20 mouse cellular contexts compared by ENCODE assay signal in genomic region chr7:96922927-96923326, GRCm38 (mm10). TPM values are rescaled to one million over a fixed set of nuclear protein-coding genes. Genes with fewer than 3 reads are reported as not detected.
A peak's percentile ranks its signal among the peaks of the same experiment; 100 is the strongest.
DNase-seq lines count a peak whose midpoint lies in the region; ATAC-seq and TF ChIP-seq lines count a peak whose summit lies in the region.
"Had no signal": no experiment of that assay in that cellular context is flagged by ENCODE, and none has a peak within 500 bp of the region (broad histone marks: within the 10 kb centered on the region; RNA-seq: fewer than 3 reads in every experiment).

No protein-coding gene starts in this region.

- no peak overlapping the region for H3K9ac ChIP-seq in forebrain, postnatal 0 days
- H3K9ac ChIP-seq in kidney, embryonic 16.5 days (replicated peaks; ENCODE audit: low read length): no peak overlapping the region
- H3K9ac ChIP-seq in midbrain, postnatal 0 days (replicated peaks; ENCODE audit: low read length, poor library complexity, severe bottlenecking): no peak overlapping the region
- H3K9ac ChIP-seq in stomach, postnatal 0 days (ENCODE audit: low read length): no peak overlapping the region
- H3K9ac ChIP-seq: forebrain, embryonic 12.5 days; liver, embryonic 15.5 days; neural tube, embryonic 12.5 days had no signal

- 91% methylated on average over 2 of the region's 2 CpGs for WGBS in forebrain, embryonic 10.5 days
- WGBS in forebrain, postnatal 0 days: 92% methylated on average over 2 of the region's 2 CpGs
- 80% methylated on average over 2 of the region's 2 CpGs for whole genome bisulfite sequencing in kidney, embryonic 16.5 days
- 95% methylated on average over 2 of the region's 2 CpGs for WGBS in midbrain, embryonic 10.5 days
- WGBS in midbrain, postnatal 0 days: 95% methylated on average over 2 of the region's 2 CpGs
- 88% methylated on average over 2 of the region's 2 CpGs for WGBS in stomach, postnatal 0 days

- no peak for TF ChIP-seq CTCF in forebrain, postnatal 0 days (IDR thresholded peaks at IDR 0.05; ENCODE audit: low read depth)
- TF ChIP-seq CTCF in midbrain, postnatal 0 days (IDR thresholded peaks at IDR 0.05): no peak
- TF ChIP-seq CTCF in stomach, postnatal 0 days (IDR thresholded peaks at IDR 0.05; ENCODE audit: low read depth): no peak

- H3K4me2 ChIP-seq in forebrain, postnatal 0 days (ENCODE audit: low read depth): no peak overlapping the region
- H3K4me2 ChIP-seq in kidney, embryonic 16.5 days (replicated peaks; ENCODE audit: low read depth, low read length): no peak overlapping the region
- H3K4me2 ChIP-seq in midbrain, postnatal 0 days (ENCODE audit: low read depth, low read length, poor library complexity, severe bottlenecking): no peak overlapping the region
- no peak overlapping the region for H3K4me2 ChIP-seq in stomach, postnatal 0 days (replicated peaks; ENCODE audit: low read depth)
- H3K4me2 ChIP-seq: forebrain, embryonic 12.5 days; liver, embryonic 15.5 days; neural tube, embryonic 12.5 days had no signal

- intact Hi-C loops in left cerebral cortex, postnatal 4 days (cut with DNase I): no loop called here

- no peaks in the 10 kb centered on the region for H3K9me3 ChIP-seq in forebrain, embryonic 10.5 days
- H3K9me3 ChIP-seq in forebrain, postnatal 0 days (ENCODE audit: low read length): no peaks in the 10 kb centered on the region
- no peaks in the 10 kb centered on the region for H3K9me3 ChIP-seq in kidney, embryonic 16.5 days (ENCODE audit: low read length)
- H3K9me3 ChIP-seq in midbrain, embryonic 10.5 days (replicated peaks): no peaks in the 10 kb centered on the region
- no peaks in the 10 kb centered on the region for H3K9me3 ChIP-seq in midbrain, postnatal 0 days (ENCODE audit: low read length)
- no peaks in the 10 kb centered on the region for H3K9me3 ChIP-seq in stomach, postnatal 0 days (ENCODE audit: control insufficient read depth, low read length)
- H3K9me3 ChIP-seq: forebrain, embryonic 12.5 days; heart, embryonic 10.5 days; liver, embryonic 15.5 days; neural tube, embryonic 12.5 days had no signal

- H3K36me3 ChIP-seq in forebrain, embryonic 10.5 days (replicated peaks): no peaks in the 10 kb centered on the region
- H3K36me3 ChIP-seq in forebrain, postnatal 0 days (ENCODE audit: insufficient read depth): no peaks in the 10 kb centered on the region
- no peaks in the 10 kb centered on the region for H3K36me3 ChIP-seq in kidney, embryonic 16.5 days (ENCODE audit: insufficient read depth, low read length)
- no peaks in the 10 kb centered on the region for H3K36me3 ChIP-seq in midbrain, embryonic 10.5 days
- H3K36me3 ChIP-seq in midbrain, postnatal 0 days (ENCODE audit: insufficient read depth, low read length): no peaks in the 10 kb centered on the region
- no peaks in the 10 kb centered on the region for H3K36me3 ChIP-seq in stomach, postnatal 0 days (ENCODE audit: control insufficient read depth, insufficient read depth, low read length)
- H3K36me3 ChIP-seq: forebrain, embryonic 12.5 days; heart, embryonic 10.5 days; liver, embryonic 15.5 days; neural tube, embryonic 12.5 days had no signal

- peaks cover 10% of the 10 kb centered on the region; the same call in 1 of the 2 replicates for H3K4me1 ChIP-seq in forebrain, embryonic 10.5 days
- H3K4me1 ChIP-seq in forebrain, postnatal 0 days (ENCODE audit: insufficient read depth): no peaks in the 10 kb centered on the region
- H3K4me1 ChIP-seq in kidney, embryonic 16.5 days (ENCODE audit: insufficient read depth, low read length): no peaks in the 10 kb centered on the region
- H3K4me1 ChIP-seq in midbrain, embryonic 10.5 days: peaks cover 17% of the 10 kb centered on the region
- no peaks in the 10 kb centered on the region; the same call in 1 of the 2 replicates for H3K4me1 ChIP-seq in midbrain, postnatal 0 days (ENCODE audit: insufficient read depth, low read length)
- no peaks in the 10 kb centered on the region for H3K4me1 ChIP-seq in stomach, postnatal 0 days (replicated peaks; ENCODE audit: control insufficient read depth, insufficient read depth)
- H3K4me1 ChIP-seq: heart, embryonic 10.5 days; liver, embryonic 15.5 days; neural tube, embryonic 12.5 days had no signal

- H3K4me3 ChIP-seq in forebrain, embryonic 10.5 days: no peak overlapping the region
- no peak overlapping the region for H3K4me3 ChIP-seq in forebrain, postnatal 0 days (ENCODE audit: low read depth, low read length)
- H3K4me3 ChIP-seq in kidney, embryonic 16.5 days (ENCODE audit: low read length): no peak overlapping the region
- H3K4me3 ChIP-seq in midbrain, embryonic 10.5 days: no peak overlapping the region
- H3K4me3 ChIP-seq in midbrain, postnatal 0 days (ENCODE audit: low read depth, low read length): no peak overlapping the region
- no peak overlapping the region for H3K4me3 ChIP-seq in stomach, postnatal 0 days (ENCODE audit: low read depth, low read length)
- H3K4me3 ChIP-seq: forebrain, embryonic 12.5 days; heart, embryonic 10.5 days; liver, embryonic 15.5 days; neural tube, embryonic 12.5 days had no signal

- H3K27ac ChIP-seq in forebrain, embryonic 10.5 days: peak overlapping the region; percentile 46; the same call in 1 of the 2 replicates
- H3K27ac ChIP-seq in forebrain, postnatal 0 days (ENCODE audit: low read depth, low read length): no peak overlapping the region
- no peak overlapping the region for H3K27ac ChIP-seq in kidney, embryonic 16.5 days (ENCODE audit: low read length)
- H3K27ac ChIP-seq in midbrain, embryonic 10.5 days (replicated peaks): 0 out of 2 replicates have a peak overlapping the region, but pooled peaks have one; percentile 10
- H3K27ac ChIP-seq in midbrain, postnatal 0 days (ENCODE audit: low read depth, low read length): no peak overlapping the region
- H3K27ac ChIP-seq in stomach, postnatal 0 days (replicated peaks): no peak overlapping the region
- H3K27ac ChIP-seq: forebrain, embryonic 12.5 days; heart, embryonic 10.5 days; liver, embryonic 15.5 days; neural tube, embryonic 12.5 days had no signal

- no peak for ATAC-seq in forebrain, postnatal 0 days
- ATAC-seq in kidney, embryonic 16.5 days (ENCODE audit: low FRiP score, low TSS enrichment): peak; percentile 39; the same call in 1 of the 2 replicates
- no peak for ATAC-seq in midbrain, postnatal 0 days (ENCODE audit: low FRiP score)
- ATAC-seq in stomach, postnatal 0 days (ENCODE audit: low FRiP score, low TSS enrichment): 0 out of 2 replicates have a peak, but pooled peaks have one; percentile 21

- no peaks in the 10 kb centered on the region; the same call in 1 of the 2 replicates for H3K27me3 ChIP-seq in forebrain, embryonic 10.5 days (ENCODE audit: poor library complexity, severe bottlenecking)
- H3K27me3 ChIP-seq in forebrain, postnatal 0 days (ENCODE audit: insufficient read depth, low read length): no peaks in the 10 kb centered on the region
- no peaks in the 10 kb centered on the region for H3K27me3 ChIP-seq in kidney, embryonic 16.5 days (ENCODE audit: insufficient read depth, low read length)
- H3K27me3 ChIP-seq in midbrain, embryonic 10.5 days (ENCODE audit: low read depth, poor library complexity, severe bottlenecking): peaks cover under 1% of the 10 kb centered on the region; the same call in 1 of the 2 replicates
- no peaks in the 10 kb centered on the region for H3K27me3 ChIP-seq in midbrain, postnatal 0 days (ENCODE audit: insufficient read depth, low read length)
- no peaks in the 10 kb centered on the region for H3K27me3 ChIP-seq in stomach, postnatal 0 days (ENCODE audit: control insufficient read depth, insufficient read depth, low read length)
- H3K27me3 ChIP-seq: liver, embryonic 15.5 days; neural tube, embryonic 12.5 days had no signal

- DNase-seq in forebrain, embryonic 10.5 days (ENCODE audit: extremely low spot score, low spot score): no peak
- DNase-seq in forebrain, postnatal 0 days: no peak
- no peak for DNase-seq in kidney, postnatal 25 days
- no peak for DNase-seq in midbrain, embryonic 10.5 days (ENCODE audit: low spot score)
- DNase-seq in midbrain, postnatal 0 days (ENCODE audit: low spot score): no peak
- no peak for DNase-seq in stomach, postnatal 0 days (ENCODE audit: low spot score)
- DNase-seq in left cerebral cortex, postnatal 4 days: no peak
- DNase-seq: adrenal gland, postnatal 10 days; cerebellum, adult 18-20 months; cerebellum, postnatal 36 days; embryo, embryonic 11 days; kidney, adult 2 months; kidney, postnatal 10 days; lung, postnatal 10 days; right cerebral cortex, postnatal 14 days had no signal

- no peak for TF ChIP-seq EP300 in stomach, postnatal 0 days (optimal IDR thresholded peaks at IDR 0.05)

RNA-seq across cellular contexts. Expression of gene Nars2, which starts 28.4 kb away (rescaled TPM):
- polyA plus RNA-seq in forebrain, embryonic 10.5 days (2016; fragmentation: Nextera tagmentation; extraction: Ambion mirVana): 28.0 and 30.0 TPM in 2 replicates
- 15.7 and 17.2 TPM in 2 replicates for total RNA-seq in forebrain, postnatal 0 days (2014; rRNA removed)
- 14.8 and 18.2 TPM in 2 replicates for polyA plus RNA-seq in forebrain, postnatal 0 days (2015; fragmentation: Nextera tagmentation; extraction: Ambion mirVana)
- 30.8 and 31.6 TPM in 2 replicates for polyA plus RNA-seq in kidney, embryonic 16.5 days (2015; fragmentation: Nextera tagmentation; extraction: Ambion mirVana)
- 24.4 and 26.1 TPM in 2 replicates for polyA plus RNA-seq in midbrain, embryonic 10.5 days (2016; fragmentation: Nextera tagmentation; extraction: Ambion mirVana)
- total RNA-seq in midbrain, postnatal 0 days (2014; rRNA removed): 5.4 and 13.9 TPM in 2 replicates
- polyA plus RNA-seq in midbrain, postnatal 0 days (2015; fragmentation: Nextera tagmentation; extraction: Ambion mirVana): 13.2 and 14.9 TPM in 2 replicates
- 14.5 and 17.2 TPM in 2 replicates for polyA plus RNA-seq in stomach, postnatal 0 days (2015; fragmentation: Nextera tagmentation; extraction: Ambion mirVana)
- 10 to 100 TPM; 17.6 to 19.7 TPM for total RNA-seq in left cerebral cortex, postnatal 4 days (2021)

Comparison
In these comparisons a context has a peak if more than half of its experiments do, and no peak if none do; other contexts are left out.
1. H3K27ac ChIP-seq: peak in forebrain, embryonic 10.5 days (single experiment) and midbrain, embryonic 10.5 days (single experiment); none in forebrain, postnatal 0 days (single experiment), kidney, embryonic 16.5 days (single experiment), midbrain, postnatal 0 days (single experiment) and stomach, postnatal 0 days (single experiment).
2. ATAC-seq: peak in kidney, embryonic 16.5 days (single experiment) and stomach, postnatal 0 days (single experiment); none in forebrain, postnatal 0 days (single experiment) and midbrain, postnatal 0 days (single experiment).